Mouse (Mus musculus) hematopoietic multipotent progenitor cell, adult 10-12 weeks (in vitro differentiated cells): ENCODE results near the gene Acaca. TPM values are rescaled to one million over a fixed set of nuclear protein-coding genes. Genes with fewer than 3 reads are reported as not detected.

Experiments used
- polyA plus RNA-seq: library from polyadenylated mRNA; stranded (reverse); fragments of >175 nt; gene quantifications from 2 replicates; pipeline ENCODE4 v1.2.3, GENCODE M21; 2012; ENCODE audit warnings: low replicate concordance

The Acaca gene
- polyA plus RNA-seq: 7.1 and 8.0 TPM in 2 replicates

DNA sequence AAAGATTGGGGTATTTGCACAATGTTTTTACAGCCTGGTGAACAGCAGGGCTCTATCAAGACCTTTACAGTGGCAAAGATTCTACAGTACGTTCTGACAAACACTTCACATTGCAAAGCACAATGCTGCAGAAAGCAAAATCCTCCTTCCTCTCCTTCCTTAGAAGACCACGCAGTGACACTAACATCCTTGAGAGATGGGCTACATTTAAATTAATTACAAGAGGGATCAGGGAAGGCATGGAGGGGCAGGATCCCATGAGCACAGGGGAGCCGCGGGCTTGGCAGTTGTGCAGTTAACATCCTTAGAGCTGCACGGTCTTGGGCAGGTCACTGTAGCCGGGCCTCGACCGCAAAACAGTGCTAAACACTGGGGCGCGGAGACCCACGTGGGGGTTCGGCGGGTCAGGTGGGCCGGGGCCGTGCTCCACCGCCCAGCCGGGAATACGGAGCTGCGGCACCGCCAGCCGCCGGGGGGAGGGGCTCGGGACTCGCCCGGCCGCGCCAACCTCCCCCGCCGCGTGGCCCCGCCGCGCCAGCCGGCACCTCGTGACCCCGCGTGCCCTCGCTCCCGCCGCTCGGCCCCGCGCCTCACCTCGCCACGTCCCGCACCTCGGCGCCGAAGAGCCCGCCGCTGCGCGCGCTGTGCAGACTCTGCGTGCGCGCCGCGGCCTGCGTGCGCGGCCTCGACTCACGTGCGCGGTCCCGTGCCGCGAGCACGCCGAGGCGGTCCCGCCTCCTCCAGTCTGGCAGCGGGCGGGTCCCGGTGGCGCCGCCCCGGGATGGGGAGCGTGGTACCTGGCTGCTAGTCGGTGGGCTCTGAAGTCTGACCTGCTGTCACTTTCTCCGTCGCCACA is at the start of gene Acaca, which contains the start of gene Tada2a:
Gene Acaca, plus strand, starts transcription at position 730 of the 856 bp plus-strand sequence.
Gene Tada2a, minus strand, starts transcription at position 658 of the 856 bp plus-strand sequence.

DNA sequence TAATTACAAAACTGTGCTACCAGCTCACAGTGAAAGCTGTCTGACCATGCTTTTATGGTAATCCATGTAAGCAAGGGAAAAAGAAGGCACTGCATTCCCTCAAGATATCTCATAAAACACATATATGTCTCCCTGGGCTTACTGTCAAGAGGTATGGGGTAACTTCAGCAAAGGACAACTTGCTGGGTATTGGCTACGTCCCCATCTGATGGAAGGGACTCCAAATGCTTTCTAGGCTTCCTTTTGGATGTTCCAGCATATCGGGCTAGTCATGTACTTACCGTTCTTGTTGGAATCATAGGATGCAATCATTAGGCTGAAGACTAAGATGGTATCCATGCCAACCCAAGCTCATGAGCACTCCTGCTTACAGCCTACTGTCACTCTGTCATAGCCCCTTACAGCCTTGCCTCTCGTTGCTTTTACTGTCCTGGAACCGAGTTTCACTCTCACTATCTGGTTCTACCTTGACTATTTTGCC is 37.6 kb downstream of the Acaca start, which contains the start of gene Gm11437:
Gene Gm11437, minus strand, starts transcription at position 431 of the 481 bp plus-strand sequence.

Other genes with a start within 250 kb of the Acaca start
- 2.8 and 3.4 TPM in 2 replicates for gene Ddx52, start 187.6 kb upstream of the Acaca start, polyA plus RNA-seq
- 6.6 and 22.6 TPM in 2 replicates for gene Synrg, start 165.2 kb upstream of the Acaca start, polyA plus RNA-seq
- gene Dusp14, start 60.4 kb upstream of the Acaca start, polyA plus RNA-seq: 0.30 and 0.82 TPM in 2 replicates
- gene Tada2a, start 72 bp upstream of the Acaca start, polyA plus RNA-seq: 0.37 and 1.1 TPM in 2 replicates
- gene Gm11437, start 37.8 kb downstream of the Acaca start, polyA plus RNA-seq: not detected in 2 replicates